Mouse (Mus musculus): ENCODE measurements around the gene Sema5a.

Sema5a gene

GRCm38 (mm10) chr15:32432927-32433832 lies 188.6 kb downstream of the Sema5a start:
- intact Hi-C loops (cut with DNase I): loop anchor here (10.0 kb wide), 3 partner anchors 292 to 828 kb away; partner anchors contain the start of genes Cct5 and Fam173b

DNA sequence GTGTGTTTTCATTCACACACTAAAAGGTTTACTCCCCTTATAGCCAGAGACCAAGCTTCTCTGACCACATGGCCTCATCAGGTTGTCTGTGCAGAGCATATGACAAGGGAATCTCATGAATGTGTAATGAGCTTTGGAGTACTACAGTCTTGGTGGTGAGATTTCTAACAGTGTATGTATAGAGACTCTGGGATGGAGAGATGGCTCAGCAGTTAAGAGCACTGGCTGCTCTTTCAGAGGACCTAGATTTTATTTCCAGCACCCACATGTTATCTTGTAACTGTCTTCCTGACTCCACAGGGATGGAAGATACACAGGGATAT lies 189.2 kb downstream of the Sema5a start:
- intact Hi-C loops (cut with DNase I): loop anchor here (10.0 kb wide), 3 partner anchors 291 to 829 kb away; partner anchors contain the start of genes Cct5 and Fam173b

- intact Hi-C loops (cut with DNase I): loop anchor here (10.0 kb wide), 3 partner anchors 291 to 829 kb away; partner anchors contain the start of genes Cct5 and Fam173b
Observed at GRCm38 (mm10) chr15:32434274-32434673, 189.7 kb downstream of the Sema5a start.

DNA sequence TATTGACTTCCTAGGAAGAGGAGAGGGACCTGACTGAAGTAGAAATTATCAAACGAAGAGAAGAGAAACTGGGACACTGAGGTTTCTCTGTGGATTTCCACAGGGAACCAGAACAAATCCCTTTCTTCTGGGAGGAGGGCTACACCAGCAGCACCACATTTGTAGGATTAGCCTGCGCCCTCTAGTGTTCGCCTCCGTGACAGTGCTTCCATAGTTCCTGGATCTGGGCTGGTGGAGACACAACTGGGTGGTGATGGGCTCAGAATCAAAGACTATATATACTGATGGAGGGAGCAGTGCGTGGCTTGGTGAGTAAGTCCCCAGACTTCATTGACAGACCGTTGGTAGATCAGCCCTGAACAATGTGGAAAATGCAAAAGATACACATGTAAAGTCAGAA lies 193.0 kb downstream of the Sema5a start:
- intact Hi-C loops (cut with DNase I): loop anchor here (2.0 to 10.0 kb wide), 5 partner anchors 130 to 833 kb away; partner anchors contain the start of genes Cct5 and Fam173b

DNA sequence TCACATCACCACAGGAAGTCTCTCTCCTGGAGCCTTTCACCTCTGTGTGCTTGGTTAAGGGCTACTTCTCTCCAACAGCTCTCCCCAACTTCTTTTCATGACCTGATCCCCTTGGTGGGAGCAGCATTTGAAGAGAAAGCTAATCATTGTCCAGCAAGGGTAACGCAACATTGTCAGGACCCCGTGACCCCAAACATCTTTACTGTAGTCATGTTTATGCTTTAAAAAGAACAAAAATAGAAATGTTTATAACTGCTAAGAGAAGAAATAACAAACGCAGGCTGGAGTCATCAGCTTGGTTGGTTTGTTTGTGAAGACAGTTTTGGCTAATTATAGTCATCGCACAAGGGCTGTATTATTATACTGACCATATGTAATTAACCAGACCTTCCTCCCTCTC lies 198.1 kb downstream of the Sema5a start:
- intact Hi-C loops (cut with DNase I): no loop called here

DNA sequence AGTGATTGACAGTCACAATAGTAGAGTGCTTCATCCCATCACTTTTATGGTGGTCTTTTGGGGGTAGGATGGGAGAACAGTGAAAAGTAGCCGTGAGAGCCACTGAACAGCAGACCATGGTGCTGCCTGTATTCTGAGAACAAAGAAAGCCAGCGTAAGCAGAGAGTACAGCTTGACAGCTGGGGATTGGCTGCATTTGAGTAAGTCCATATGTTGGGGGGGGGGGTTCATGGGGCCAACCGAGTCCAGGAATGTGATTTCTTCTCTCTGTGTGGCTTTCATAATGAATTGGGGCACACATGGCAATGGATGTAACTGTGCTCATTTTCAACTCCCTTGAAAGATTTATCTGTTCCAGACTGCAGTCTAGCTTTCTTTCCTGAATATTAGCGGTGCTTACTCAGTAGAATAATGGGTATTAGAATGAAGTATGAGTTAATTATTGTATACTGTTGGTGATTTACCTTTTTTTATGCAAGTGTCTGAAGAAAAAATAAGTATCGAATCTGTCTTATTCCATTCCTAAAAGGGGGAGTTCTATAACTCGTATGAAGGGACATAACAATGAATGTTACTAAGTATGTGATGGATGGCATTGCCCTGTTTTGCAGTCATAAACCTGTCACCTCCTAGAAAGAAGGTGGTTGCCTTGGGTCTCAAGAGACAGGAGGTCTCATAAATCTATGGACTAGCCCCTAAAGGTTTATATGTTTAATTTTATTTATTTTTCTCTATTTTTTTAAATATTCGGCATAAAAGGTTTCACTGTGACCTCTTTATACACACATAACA lies 203.1 kb downstream of the Sema5a start:
- intact Hi-C loops (cut with DNase I): no loop called here

- intact Hi-C loops (cut with DNase I): no loop called here
Observed at GRCm38 (mm10) chr15:32459046-32459445, 214.4 kb downstream of the Sema5a start.

DNA sequence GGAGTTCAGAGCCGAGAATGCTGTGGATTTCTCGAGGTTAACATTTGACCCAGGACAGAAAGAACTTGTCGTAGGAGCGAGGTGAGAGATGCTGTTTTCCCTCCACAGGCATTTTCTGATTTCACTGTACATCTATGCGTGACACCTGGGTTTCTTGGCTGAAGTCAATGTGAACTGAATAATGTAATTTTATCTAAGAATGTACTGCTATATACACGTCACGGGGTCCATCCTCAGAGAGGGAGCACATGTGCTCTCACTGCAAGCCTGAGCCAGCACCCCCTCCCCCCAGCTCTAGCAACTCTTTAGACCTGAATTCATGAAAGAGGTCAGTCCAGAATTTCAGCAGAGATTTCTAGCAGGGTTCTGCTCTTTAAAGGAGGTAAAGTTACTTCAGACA lies 215.6 kb downstream of the Sema5a start:
- intact Hi-C loops (cut with DNase I): no loop called here

GRCm38 (mm10) chr15:32471480-32472050 lies 227.0 kb downstream of the Sema5a start:
- intact Hi-C loops (cut with DNase I): no loop called here

- intact Hi-C loops (cut with DNase I): no loop called here
Observed at GRCm38 (mm10) chr15:32480747-32481146, 236.1 kb downstream of the Sema5a start.

GRCm38 (mm10) chr15:32485064-32485964 lies 240.7 kb downstream of the Sema5a start:
- intact Hi-C loops (cut with DNase I): no loop called here

- intact Hi-C loops (cut with DNase I): no loop called here
Observed at GRCm38 (mm10) chr15:32487968-32488367, 243.4 kb downstream of the Sema5a start.

GRCm38 (mm10) chr15:32494219-32494618 lies 249.6 kb downstream of the Sema5a start:
- intact Hi-C loops (cut with DNase I): no loop called here

GRCm38 (mm10) chr15:32494899-32495298 lies 250.3 kb downstream of the Sema5a start:
- intact Hi-C loops (cut with DNase I): no loop called here

DNA sequence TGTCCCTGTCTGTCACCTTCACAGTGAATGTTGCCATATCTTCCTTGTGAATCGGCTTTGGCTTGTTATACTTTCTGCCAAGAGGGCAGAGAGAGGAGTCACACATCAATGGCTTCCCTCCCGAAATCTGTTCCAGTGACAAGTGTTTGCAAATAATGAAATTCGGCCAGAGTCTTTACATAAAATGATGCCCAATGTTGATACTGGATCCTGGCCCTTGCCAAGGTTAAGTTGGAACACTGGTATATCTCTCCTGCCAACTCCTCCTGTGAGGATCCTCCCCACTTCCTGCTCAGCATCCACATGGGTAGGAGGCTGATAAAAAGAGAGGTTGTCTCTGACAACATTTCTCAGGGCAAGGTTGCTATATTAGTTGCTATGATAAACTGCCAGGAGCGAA lies 252.3 kb downstream of the Sema5a start:
- intact Hi-C loops (cut with DNase I): no loop called here

DNA sequence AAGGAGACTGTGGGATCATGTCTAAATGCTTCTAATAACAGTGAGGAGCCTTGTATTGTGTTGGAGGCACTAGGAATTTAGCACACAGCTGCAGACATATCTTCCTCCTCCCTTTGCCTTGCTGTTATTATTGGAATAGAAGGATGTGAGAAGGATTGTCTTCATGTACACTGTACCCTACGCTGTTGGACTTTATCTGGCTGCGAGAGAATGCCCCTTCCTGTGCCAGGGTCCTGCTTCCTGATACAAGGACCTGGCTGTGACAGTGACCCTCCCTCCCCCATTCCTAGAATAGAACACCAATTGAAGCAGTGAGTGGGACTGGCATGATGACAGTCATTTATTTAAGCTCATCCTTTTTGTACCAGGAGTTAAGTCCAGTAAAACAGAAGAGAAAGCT lies 261.3 kb downstream of the Sema5a start:
- intact Hi-C loops (cut with DNase I): no loop called here

DNA sequence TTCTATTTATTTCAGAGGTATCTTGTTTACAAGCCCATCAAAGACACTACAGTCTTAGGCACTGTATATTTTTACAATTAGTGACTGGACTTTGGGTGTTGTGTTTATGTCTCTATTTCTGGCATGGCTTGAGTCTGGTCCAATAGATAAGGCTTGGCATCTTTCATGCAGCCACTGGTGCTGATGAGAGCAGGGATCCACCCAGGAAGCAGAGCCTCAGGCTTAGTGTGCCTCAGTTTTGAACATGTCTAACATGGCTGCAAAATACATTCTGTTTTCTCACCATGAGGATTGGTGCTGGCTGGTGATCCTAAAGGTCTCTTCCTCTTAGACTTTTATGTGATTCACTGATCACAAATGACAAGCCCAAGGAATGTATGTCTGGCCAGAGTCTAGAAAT lies 263.7 kb downstream of the Sema5a start:
- intact Hi-C loops (cut with DNase I): no loop called here

DNA sequence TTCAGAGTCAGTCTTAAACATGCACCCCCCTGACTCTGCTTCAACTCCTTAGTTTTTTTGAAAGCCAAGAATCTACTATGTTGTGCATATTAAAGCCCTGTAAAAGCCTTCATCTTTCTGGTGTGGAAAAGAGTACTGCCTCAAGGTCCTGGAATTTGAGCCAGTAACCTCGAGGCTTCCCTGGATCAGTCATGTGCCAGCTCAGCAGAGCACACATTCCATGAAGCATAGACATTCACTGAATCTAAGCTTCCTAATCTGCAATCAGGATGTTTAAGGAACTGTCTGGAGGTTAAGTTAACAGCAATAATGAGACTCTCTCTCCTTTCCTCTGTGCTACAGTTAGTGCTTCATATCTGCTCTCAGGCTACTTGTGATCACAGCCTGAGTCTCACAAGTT lies 270.3 kb downstream of the Sema5a start:
- intact Hi-C loops (cut with DNase I): no loop called here

- intact Hi-C loops (cut with DNase I): no loop called here
Observed at GRCm38 (mm10) chr15:32517954-32518353, 273.3 kb downstream of the Sema5a start.

DNA sequence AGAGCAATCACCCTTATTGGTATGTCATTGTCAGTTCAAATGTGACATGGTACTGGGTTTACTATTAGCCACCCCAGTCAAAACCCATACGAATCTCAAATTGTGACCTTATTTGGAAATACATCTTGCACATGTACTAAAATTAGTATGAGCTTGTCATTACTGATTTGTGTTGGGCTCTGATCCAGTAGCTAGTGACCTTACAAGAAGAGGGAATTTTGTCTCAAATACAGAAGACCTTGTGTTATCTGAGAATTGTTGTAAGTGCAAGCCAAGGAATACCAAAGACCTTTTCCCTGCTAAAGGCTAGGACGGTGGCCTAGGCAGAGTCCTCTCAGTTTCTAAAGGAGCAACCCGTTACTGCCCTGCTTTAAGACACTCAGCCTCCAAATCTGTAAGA lies 287.9 kb downstream of the Sema5a start:
- intact Hi-C loops (cut with DNase I): no loop called here

Data from adrenal gland (tissue).